Mouse (Mus musculus) adrenal gland, postnatal 14 days (tissue): ENCODE results near the gene Traf3ip3. TPM values are rescaled to one million over a fixed set of nuclear protein-coding genes. Genes with fewer than 3 reads are reported as not detected.

Source experiments
- DNase-seq: peaks from one replicate; pipeline ENCODE4 v3.0.0; 2021; ENCODE audit warnings: mixed read lengths
- total RNA-seq: library from RNA; stranded (reverse); gene quantifications from 2 replicates; pipeline ENCODE4 v1.2.3, GENCODE M21; 2021

Gene Traf3ip3
- total RNA-seq, 1 experiment from 2014 or later = 5.0 TPM

- no peak for DNase-seq
Observed at GRCm38 (mm10) chr1:193125835-193126234, 75.7 kb downstream of the Traf3ip3 start.

Other genes starting within 250 kb of the Traf3ip3 start
- gene Syt14, start 165.9 kb downstream of the Traf3ip3 start, total RNA-seq = 6.6 and 6.8 TPM in 2 replicates
- gene Diexf, start 71.4 kb downstream of the Traf3ip3 start, total RNA-seq = 18.9 and 19.5 TPM in 2 replicates
- gene Irf6, start 48.6 kb downstream of the Traf3ip3 start, total RNA-seq = 1.1 and 2.9 TPM in 2 replicates
- gene A130010J15Rik, start 33.7 kb downstream of the Traf3ip3 start, total RNA-seq = 2.8 and 5.4 TPM in 2 replicates
- gene Lamb3, start 6.0 kb upstream of the Traf3ip3 start, total RNA-seq = 1.0 and 2.3 TPM in 2 replicates
- gene Hsd11b1, start 62.4 kb upstream of the Traf3ip3 start, total RNA-seq = 26.4 and 82.7 TPM in 2 replicates
- 163 and 182 TPM in 2 replicates for gene G0s2, start 71.5 kb upstream of the Traf3ip3 start, total RNA-seq
- gene Camk1g, start 168.6 kb upstream of the Traf3ip3 start, total RNA-seq = 0.56 and 0.60 TPM in 2 replicates